Mouse (Mus musculus): ENCODE results near the gene Otulinl. TPM values are rescaled to one million over a fixed set of nuclear protein-coding genes. Genes with fewer than 3 reads are reported as not detected.

Otulinl gene
- polyA plus RNA-seq, 1 experiment: 3.0 TPM

- TF ChIP-seq CTCF (IDR thresholded peaks at IDR 0.05; ENCODE audit: extremely low read depth, insufficient read length, insufficient replicate concordance, low read depth, low read length) (no peak), POLR2A (IDR thresholded peaks at IDR 0.05; ENCODE audit: low read depth, low read length) (no peak)
- Histone ChIP-seq H3K36me3 (ENCODE audit: control insufficient read depth, insufficient read depth, low read length) (no peaks in the 10 kb centered on the region), H3K4me1 (ENCODE audit: control insufficient read depth, insufficient read depth, insufficient read length, low read length) (no peaks in the 10 kb centered on the region), H3K27me3 (ENCODE audit: control insufficient read depth, insufficient read depth, low read length) (no peaks in the 10 kb centered on the region), H3K4me3 (ENCODE audit: low read depth, low read length) (no peak overlapping the region), H3K27ac (ENCODE audit: insufficient read depth, low read depth, low read length) (no peak overlapping the region)
- 87% methylated on average over 4 of the region's 4 CpGs for WGBS
These were observed 23.0 kb downstream of the Otulinl start for GRCm38 (mm10) chr15:27658356-27658755.

- H3K4me1 ChIP-seq (ENCODE audit: control insufficient read depth, insufficient read depth, insufficient read length, low read length): no peaks in the 10 kb centered on the region
- no peak overlapping the region for H3K4me3 ChIP-seq (ENCODE audit: low read depth, low read length)
- WGBS: 95% methylated on average over 10 of the region's 10 CpGs
- no peak for TF ChIP-seq CTCF (IDR thresholded peaks at IDR 0.05; ENCODE audit: extremely low read depth, insufficient read length, insufficient replicate concordance, low read depth, low read length)
- TF ChIP-seq POLR2A (IDR thresholded peaks at IDR 0.05; ENCODE audit: low read depth, low read length): no peak
- H3K36me3 ChIP-seq (ENCODE audit: control insufficient read depth, insufficient read depth, low read length): no peaks in the 10 kb centered on the region
- H3K27me3 ChIP-seq (ENCODE audit: control insufficient read depth, insufficient read depth, low read length): no peaks in the 10 kb centered on the region
- H3K27ac ChIP-seq (ENCODE audit: insufficient read depth, low read depth, low read length): no peak overlapping the region
These were observed 23.5 kb downstream of the Otulinl start for GRCm38 (mm10) chr15:27657866-27658265.

GRCm38 (mm10) chr15:27656626-27657025, 24.8 kb downstream of the Otulinl start:
- Histone ChIP-seq H3K4me3 (ENCODE audit: low read depth, low read length) (no peak overlapping the region), H3K4me1 (ENCODE audit: control insufficient read depth, insufficient read depth, insufficient read length, low read length) (no peaks in the 10 kb centered on the region), H3K27ac (ENCODE audit: insufficient read depth, low read depth, low read length) (no peak overlapping the region), H3K36me3 (ENCODE audit: control insufficient read depth, insufficient read depth, low read length) (no peaks in the 10 kb centered on the region), H3K27me3 (ENCODE audit: control insufficient read depth, insufficient read depth, low read length) (no peaks in the 10 kb centered on the region)
- 80% methylated on average over 9 of the region's 9 CpGs for WGBS
- TF ChIP-seq POLR2A (IDR thresholded peaks at IDR 0.05; ENCODE audit: low read depth, low read length): no peak
- no peak for TF ChIP-seq CTCF (IDR thresholded peaks at IDR 0.05; ENCODE audit: extremely low read depth, insufficient read length, insufficient replicate concordance, low read depth, low read length)

- no peak for TF ChIP-seq CTCF (IDR thresholded peaks at IDR 0.05; ENCODE audit: extremely low read depth, insufficient read length, insufficient replicate concordance, low read depth, low read length)
- Histone ChIP-seq H3K4me1 (ENCODE audit: control insufficient read depth, insufficient read depth, insufficient read length, low read length) (no peaks in the 10 kb centered on the region), H3K36me3 (ENCODE audit: control insufficient read depth, insufficient read depth, low read length) (no peaks in the 10 kb centered on the region), H3K27ac (ENCODE audit: insufficient read depth, low read depth, low read length) (no peak overlapping the region), H3K4me3 (ENCODE audit: low read depth, low read length) (no peak overlapping the region), H3K27me3 (ENCODE audit: control insufficient read depth, insufficient read depth, low read length) (no peaks in the 10 kb centered on the region)
- WGBS: 17% methylated on average over 5 of the region's 5 CpGs
These were observed 26.4 kb downstream of the Otulinl start for GRCm38 (mm10) chr15:27655015-27655414.

- 36% methylated on average over 3 of the region's 3 CpGs for WGBS
- no peaks in the 10 kb centered on the region for H3K4me1 ChIP-seq (ENCODE audit: control insufficient read depth, insufficient read depth, insufficient read length, low read length)
- no peak for TF ChIP-seq POLR2A (IDR thresholded peaks at IDR 0.05; ENCODE audit: low read depth, low read length)
- H3K27me3 ChIP-seq (ENCODE audit: control insufficient read depth, insufficient read depth, low read length): no peaks in the 10 kb centered on the region
- no peak overlapping the region for H3K27ac ChIP-seq (ENCODE audit: insufficient read depth, low read depth, low read length)
- H3K4me3 ChIP-seq (ENCODE audit: low read depth, low read length): no peak overlapping the region
- no peaks in the 10 kb centered on the region for H3K36me3 ChIP-seq (ENCODE audit: control insufficient read depth, insufficient read depth, low read length)
These were observed 33.7 kb downstream of the Otulinl start for GRCm38 (mm10) chr15:27647686-27648085.

- Histone ChIP-seq H3K27me3 (ENCODE audit: control insufficient read depth, insufficient read depth, low read length) (no peaks in the 10 kb centered on the region), H3K4me1 (ENCODE audit: control insufficient read depth, insufficient read depth, insufficient read length, low read length) (no peaks in the 10 kb centered on the region), H3K27ac (ENCODE audit: insufficient read depth, low read depth, low read length) (no peak overlapping the region), H3K36me3 (ENCODE audit: control insufficient read depth, insufficient read depth, low read length) (no peaks in the 10 kb centered on the region), H3K4me3 (ENCODE audit: low read depth, low read length) (no peak overlapping the region)
- WGBS: 89% methylated on average over 8 of the region's 8 CpGs
- TF ChIP-seq CTCF (IDR thresholded peaks at IDR 0.05; ENCODE audit: extremely low read depth, insufficient read length, insufficient replicate concordance, low read depth, low read length) (no peak), POLR2A (IDR thresholded peaks at IDR 0.05; ENCODE audit: low read depth, low read length) (no peak)
These were observed 34.7 kb downstream of the Otulinl start for GRCm38 (mm10) chr15:27646665-27647064.

GRCm38 (mm10) chr15:27645250-27645649, 36.1 kb downstream of the Otulinl start:
- Histone ChIP-seq H3K4me1 (ENCODE audit: control insufficient read depth, insufficient read depth, insufficient read length, low read length) (no peaks in the 10 kb centered on the region), H3K27me3 (ENCODE audit: control insufficient read depth, insufficient read depth, low read length) (no peaks in the 10 kb centered on the region), H3K27ac (ENCODE audit: insufficient read depth, low read depth, low read length) (no peak overlapping the region), H3K36me3 (ENCODE audit: control insufficient read depth, insufficient read depth, low read length) (no peaks in the 10 kb centered on the region), H3K4me3 (ENCODE audit: low read depth, low read length) (no peak overlapping the region)
- TF ChIP-seq CTCF (IDR thresholded peaks at IDR 0.05; ENCODE audit: extremely low read depth, insufficient read length, insufficient replicate concordance, low read depth, low read length) (no peak), POLR2A (IDR thresholded peaks at IDR 0.05; ENCODE audit: low read depth, low read length) (no peak)
- 80% methylated on average over 3 of the region's 3 CpGs for WGBS

- Histone ChIP-seq H3K27me3 (ENCODE audit: control insufficient read depth, insufficient read depth, low read length) (no peaks in the 10 kb centered on the region), H3K4me1 (ENCODE audit: control insufficient read depth, insufficient read depth, insufficient read length, low read length) (no peaks in the 10 kb centered on the region), H3K27ac (ENCODE audit: insufficient read depth, low read depth, low read length) (no peak overlapping the region), H3K4me3 (ENCODE audit: low read depth, low read length) (no peak overlapping the region), H3K36me3 (ENCODE audit: control insufficient read depth, insufficient read depth, low read length) (no peaks in the 10 kb centered on the region)
- WGBS: 87% methylated on average over 3 of the region's 3 CpGs
- TF ChIP-seq CTCF (IDR thresholded peaks at IDR 0.05; ENCODE audit: extremely low read depth, insufficient read length, insufficient replicate concordance, low read depth, low read length) (peak; percentile 60; the same call in 1 of the 2 replicates), POLR2A (IDR thresholded peaks at IDR 0.05; ENCODE audit: low read depth, low read length) (no peak)
These were observed 38.5 kb downstream of the Otulinl start for GRCm38 (mm10) chr15:27642895-27643294.

Data from small intestine, adult 2 months (tissue).